Mouse (Mus musculus): ENCODE measurements at regions not wholly inside any gene's neighbourhood (a gene's known extent, or its start where the extent isn't known, plus 50 kb on each side); places are given as distances from the start of the nearest gene placed in this dataset.

DNA sequence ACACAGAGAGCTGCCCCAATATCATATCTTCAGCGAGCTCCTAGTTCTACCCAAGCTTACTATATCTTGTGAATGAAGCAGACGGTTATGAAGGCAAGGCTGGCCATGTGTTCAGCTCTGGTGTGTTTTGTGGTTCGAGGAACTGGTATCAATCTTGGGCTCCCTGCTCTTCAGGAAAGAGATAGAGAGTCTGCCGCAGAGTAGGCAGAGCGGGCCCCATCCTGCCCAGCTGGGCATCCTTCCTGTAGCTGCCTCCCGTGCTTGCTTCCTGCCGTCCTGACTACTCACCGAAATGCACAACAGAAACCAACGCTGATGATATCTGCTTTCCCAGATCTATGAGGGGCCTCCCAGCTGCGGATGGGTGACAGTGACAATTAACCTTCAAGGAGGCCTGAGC lies 60.3 kb downstream of the Snrpe start:
- no peak overlapping the region for H3K4me2 ChIP-seq (replicated peaks)
- H3K4me1 ChIP-seq: no peaks in the 10 kb centered on the region
- no peaks in the 10 kb centered on the region for H3K27me3 ChIP-seq (replicated peaks)
- H3K36me3 ChIP-seq: no peaks in the 10 kb centered on the region
- H3K9me3 ChIP-seq: peaks cover 3% of the 10 kb centered on the region; the same call in 1 of the 2 replicates
- H3K9ac ChIP-seq: no peak overlapping the region
- H3K27ac ChIP-seq: no peak overlapping the region
- no peak for ATAC-seq (ENCODE audit: low FRiP score, low read depth)
- 83% methylated on average over 10 of the region's 10 CpGs for WGBS
- no peak overlapping the region for H3K4me3 ChIP-seq

DNA sequence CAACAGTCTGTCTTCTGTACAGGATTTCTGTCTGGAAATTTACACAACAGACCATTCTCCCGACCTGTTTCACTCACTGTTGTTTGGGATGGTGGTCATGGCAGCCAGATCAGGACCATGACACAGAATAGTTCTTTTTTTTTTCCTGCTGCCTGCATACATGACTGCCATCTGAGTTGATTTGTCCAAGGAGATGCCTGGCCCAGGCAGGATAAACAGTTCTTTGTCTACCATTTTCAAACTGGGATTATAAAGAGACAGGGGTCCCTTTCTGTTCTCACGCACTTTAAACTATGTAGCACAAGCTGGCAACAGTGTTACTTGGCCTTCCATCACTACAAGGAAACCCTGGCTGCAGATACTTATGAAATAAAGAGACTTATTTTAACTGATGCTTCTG lies 61.1 kb downstream of the Snrpe start:
- H3K27ac ChIP-seq: no peak overlapping the region
- H3K27me3 ChIP-seq (replicated peaks): no peaks in the 10 kb centered on the region

DNA sequence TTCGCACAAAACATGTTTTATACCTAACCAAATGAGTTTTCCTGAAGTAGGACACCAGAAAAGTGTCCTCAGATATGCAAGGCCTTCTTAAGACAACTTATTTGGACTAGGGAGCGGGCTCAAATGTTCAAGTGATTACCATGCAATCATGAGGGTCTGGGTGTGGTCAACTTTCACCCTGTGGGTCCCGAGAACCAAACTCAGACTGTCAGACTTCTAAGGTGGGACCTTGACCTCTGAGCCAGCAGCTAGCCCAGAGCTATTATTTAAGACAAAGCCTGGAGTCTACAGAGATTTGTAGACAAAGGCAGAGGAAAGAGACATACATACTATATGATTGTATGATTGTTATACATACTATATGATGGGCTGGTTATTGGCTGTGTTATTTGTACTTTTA lies 62.5 kb downstream of the Snrpe start:
- no peaks in the 10 kb centered on the region for H3K4me1 ChIP-seq
- 70% methylated on average over 3 of the region's 3 CpGs for WGBS
- no peak overlapping the region for H3K9ac ChIP-seq
- H3K9me3 ChIP-seq: no peaks in the 10 kb centered on the region; the same call in 1 of the 2 replicates
- H3K4me3 ChIP-seq: no peak overlapping the region
- no peak for ATAC-seq (ENCODE audit: low FRiP score, low read depth)
- H3K4me2 ChIP-seq (replicated peaks): no peak overlapping the region
- no peak overlapping the region for H3K27ac ChIP-seq
- H3K36me3 ChIP-seq: no peaks in the 10 kb centered on the region
- no peaks in the 10 kb centered on the region for H3K27me3 ChIP-seq (replicated peaks)

More for the DNA sequence above, 61.1 kb downstream of the Snrpe start:
- no peak for ATAC-seq (ENCODE audit: low FRiP score, low read depth)
- Histone ChIP-seq H3K4me2 (replicated peaks) (no peak overlapping the region), H3K4me3 (no peak overlapping the region), H3K9me3 (peaks cover 3% of the 10 kb centered on the region; the same call in 1 of the 2 replicates), H3K9ac (no peak overlapping the region), H3K4me1 (no peaks in the 10 kb centered on the region), H3K36me3 (no peaks in the 10 kb centered on the region)
- WGBS: 48% methylated on average over 2 of the region's 2 CpGs

DNA sequence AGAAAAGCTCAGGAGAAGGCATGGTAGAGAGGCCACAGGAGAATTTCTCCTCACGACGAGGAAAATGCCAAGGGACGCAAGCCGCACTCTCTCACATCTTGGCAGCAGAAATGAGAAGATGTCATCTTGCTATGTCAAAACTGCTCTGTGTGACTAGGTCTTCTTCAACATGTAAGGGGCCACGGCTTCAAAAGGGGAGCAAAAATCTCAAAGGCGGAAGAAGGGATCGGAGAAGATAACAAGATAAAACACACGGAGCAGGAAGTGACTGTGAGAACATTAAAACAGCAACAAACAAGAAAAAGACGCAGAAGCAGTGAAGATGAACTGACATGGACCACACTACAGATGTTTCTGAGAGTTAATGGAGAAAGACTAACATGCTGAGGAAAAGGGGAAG lies 65.1 kb downstream of the Snrpe start:
- no peak overlapping the region for H3K4me3 ChIP-seq
- H3K4me1 ChIP-seq: no peaks in the 10 kb centered on the region
- no peak overlapping the region for H3K9ac ChIP-seq
- no peaks in the 10 kb centered on the region for H3K36me3 ChIP-seq
- WGBS: 93% methylated on average over 9 of the region's 9 CpGs
- H3K27me3 ChIP-seq (replicated peaks): no peaks in the 10 kb centered on the region
- no peaks in the 10 kb centered on the region for H3K9me3 ChIP-seq
- no peak for ATAC-seq (ENCODE audit: low FRiP score, low read depth)
- no peak overlapping the region for H3K27ac ChIP-seq
- H3K4me2 ChIP-seq (replicated peaks): no peak overlapping the region

DNA sequence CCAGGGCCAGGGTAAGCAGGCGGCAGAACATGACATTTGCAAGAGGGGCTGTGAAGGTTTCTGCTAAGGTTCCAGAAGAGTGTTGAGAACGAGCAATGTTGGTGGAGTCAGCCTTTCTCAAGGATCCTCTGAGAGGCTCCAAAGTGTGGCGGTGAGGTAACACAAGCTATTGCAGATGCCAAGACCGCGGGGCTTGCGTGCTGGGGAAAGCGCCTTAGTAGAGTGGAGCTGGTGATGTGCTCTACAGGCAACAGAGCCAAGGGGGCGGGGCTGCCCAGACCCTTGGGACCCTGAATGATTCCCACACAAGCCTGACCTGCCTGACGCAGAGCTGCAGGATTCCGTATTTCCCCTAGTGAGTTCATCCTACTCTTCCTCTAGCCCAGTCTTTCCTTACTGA lies 66.3 kb downstream of the Snrpe start:
- Histone ChIP-seq H3K9ac (no peak overlapping the region), H3K4me3 (no peak overlapping the region), H3K27me3 (replicated peaks) (no peaks in the 10 kb centered on the region), H3K4me1 (no peaks in the 10 kb centered on the region), H3K27ac (no peak overlapping the region), H3K9me3 (no peaks in the 10 kb centered on the region), H3K36me3 (no peaks in the 10 kb centered on the region), H3K4me2 (replicated peaks) (no peak overlapping the region)
- no peak for ATAC-seq (ENCODE audit: low FRiP score, low read depth)
- 83% methylated on average over 10 of the region's 10 CpGs for WGBS

DNA sequence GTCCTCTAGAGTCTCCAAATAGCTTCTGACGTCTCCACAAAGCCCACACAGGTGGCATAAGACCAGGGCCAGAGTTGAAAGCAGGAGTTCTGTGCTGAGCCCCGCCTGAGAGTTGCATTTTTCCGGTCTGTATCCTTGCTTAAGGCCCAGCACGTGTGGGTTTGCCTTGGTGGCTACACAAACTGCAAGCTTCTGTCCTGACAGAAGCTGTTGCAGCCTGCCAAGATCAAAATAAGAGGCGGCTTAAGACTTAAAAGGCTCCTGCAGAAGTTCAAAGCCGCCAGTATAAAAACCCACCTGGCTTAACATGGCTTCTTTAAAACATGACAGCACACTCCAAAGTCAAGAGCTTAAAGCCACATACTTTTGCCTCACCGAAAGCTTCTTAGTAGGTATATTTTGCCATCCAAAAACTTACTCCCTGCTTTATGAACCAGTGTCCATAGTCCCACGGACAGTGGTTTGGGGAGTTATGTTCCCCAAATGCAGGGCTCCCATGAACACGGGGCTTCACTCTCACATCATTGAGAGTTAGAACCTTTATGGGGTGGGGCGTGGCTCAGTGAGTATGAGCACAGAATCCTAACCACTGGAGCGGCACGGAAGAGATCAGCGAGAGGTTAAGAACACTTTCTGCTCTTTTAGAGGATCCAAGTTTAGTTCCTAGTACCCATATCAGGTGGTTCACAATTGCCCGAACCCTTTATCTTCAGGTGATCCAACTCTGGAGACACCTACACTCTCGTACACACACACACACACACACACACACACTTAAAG lies 67.9 kb downstream of the Snrpe start:
- Histone ChIP-seq H3K36me3 (no peaks in the 10 kb centered on the region), H3K4me2 (replicated peaks) (no peak overlapping the region), H3K27ac (no peak overlapping the region), H3K9me3 (no peaks in the 10 kb centered on the region), H3K4me3 (no peak overlapping the region), H3K4me1 (no peaks in the 10 kb centered on the region), H3K27me3 (replicated peaks) (no peaks in the 10 kb centered on the region), H3K9ac (no peak overlapping the region)
- no peak for ATAC-seq (ENCODE audit: low FRiP score, low read depth)
- WGBS: 75% methylated on average over 15 of the region's 15 CpGs

DNA sequence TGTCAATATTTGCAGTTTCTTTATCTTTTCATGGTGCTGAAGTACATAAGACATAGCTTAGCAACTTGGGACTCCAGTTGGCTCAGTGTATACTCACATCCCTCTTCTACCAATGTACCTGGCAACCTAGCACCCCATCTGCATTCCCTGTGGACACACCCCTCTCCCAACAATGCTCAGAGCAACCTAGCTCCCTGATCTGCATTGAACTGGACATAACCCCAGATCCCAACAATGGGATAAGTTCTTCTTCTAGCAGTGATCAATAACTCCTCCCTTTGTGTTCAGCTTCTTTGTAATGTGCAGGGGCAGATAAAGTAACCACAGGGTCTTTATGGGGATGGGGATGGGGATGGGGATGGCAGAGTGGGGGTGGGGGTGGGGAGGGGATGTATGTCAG lies 79.4 kb downstream of the Snrpe start:
- no peaks in the 10 kb centered on the region for H3K9me3 ChIP-seq
- no peak overlapping the region for H3K4me2 ChIP-seq (replicated peaks)
- no peak overlapping the region for H3K9ac ChIP-seq
- no peaks in the 10 kb centered on the region for H3K36me3 ChIP-seq
- no peak overlapping the region for H3K27ac ChIP-seq
- ATAC-seq (ENCODE audit: low FRiP score, low read depth): no peak
- H3K4me1 ChIP-seq: no peaks in the 10 kb centered on the region
- H3K4me3 ChIP-seq: no peak overlapping the region
- no peaks in the 10 kb centered on the region for H3K27me3 ChIP-seq (replicated peaks)

DNA sequence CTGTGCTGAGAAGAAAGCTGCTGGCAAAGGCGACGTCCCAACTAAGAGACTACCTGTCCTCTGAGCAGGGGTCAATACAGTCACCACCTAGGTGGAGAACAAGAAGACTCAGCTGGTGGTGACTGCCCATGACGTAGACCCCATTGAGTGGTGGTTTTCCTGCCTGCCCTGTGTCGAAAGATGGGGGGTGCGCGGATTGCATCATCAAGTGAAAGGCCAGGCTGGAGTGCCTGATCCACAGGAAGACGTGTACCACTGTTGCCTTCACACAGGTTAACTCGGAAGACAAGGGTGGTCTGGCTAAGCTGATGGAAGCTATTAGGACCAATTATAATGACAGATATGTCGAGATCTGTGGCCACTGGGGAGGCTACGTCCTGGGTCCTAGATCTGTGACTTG lies 80.3 kb downstream of the Snrpe start:
- Histone ChIP-seq H3K27ac (no peak overlapping the region), H3K4me2 (replicated peaks) (no peak overlapping the region), H3K27me3 (replicated peaks) (no peaks in the 10 kb centered on the region), H3K9me3 (no peaks in the 10 kb centered on the region), H3K36me3 (no peaks in the 10 kb centered on the region), H3K4me1 (no peaks in the 10 kb centered on the region), H3K4me3 (no peak overlapping the region), H3K9ac (no peak overlapping the region)
- WGBS: 91% methylated on average over 10 of the region's 10 CpGs
- no peak for ATAC-seq (ENCODE audit: low FRiP score, low read depth)

DNA sequence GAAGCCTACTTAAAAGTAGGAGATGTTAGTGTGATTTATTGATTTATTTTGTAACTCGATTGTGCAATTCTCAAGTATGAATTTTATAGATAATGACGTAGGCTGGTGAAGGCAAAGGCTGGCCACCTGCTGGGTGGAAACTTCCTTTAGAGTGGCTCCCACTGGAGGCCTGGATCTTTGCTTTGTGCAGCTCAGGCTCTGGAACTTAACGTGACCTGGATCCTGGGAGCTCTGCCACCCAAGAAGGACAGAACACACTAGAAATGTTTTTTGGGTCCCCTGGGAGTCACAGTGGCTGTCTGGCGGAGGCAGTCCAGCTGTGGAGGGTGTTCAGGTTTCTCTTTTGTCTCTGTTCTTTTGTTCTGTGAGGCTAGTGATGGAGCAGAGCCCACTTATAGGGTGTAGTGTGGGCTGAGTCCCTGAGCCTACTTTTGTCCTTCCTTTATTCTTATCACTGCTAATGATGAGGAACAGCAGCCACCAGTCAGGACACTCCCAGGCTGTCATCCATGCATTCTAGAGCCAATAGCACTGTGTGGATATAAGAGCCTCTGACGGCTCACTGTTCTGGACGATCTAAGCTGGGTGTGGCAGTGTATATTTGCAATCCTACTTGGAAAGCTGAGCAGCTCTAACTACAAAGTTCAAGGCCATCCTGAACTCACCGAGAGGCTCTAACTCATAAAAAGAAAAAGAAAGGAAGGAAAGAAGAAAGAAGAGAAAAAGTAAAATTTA lies 82.3 kb downstream of the Snrpe start:
- Histone ChIP-seq H3K4me1 (no peaks in the 10 kb centered on the region), H3K9ac (no peak overlapping the region), H3K36me3 (no peaks in the 10 kb centered on the region), H3K27ac (no peak overlapping the region), H3K27me3 (replicated peaks) (no peaks in the 10 kb centered on the region), H3K4me2 (replicated peaks) (no peak overlapping the region), H3K4me3 (no peak overlapping the region), H3K9me3 (no peaks in the 10 kb centered on the region)
- no peak for ATAC-seq (ENCODE audit: low FRiP score, low read depth)
- 69% methylated on average over 7 of the region's 7 CpGs for WGBS

DNA sequence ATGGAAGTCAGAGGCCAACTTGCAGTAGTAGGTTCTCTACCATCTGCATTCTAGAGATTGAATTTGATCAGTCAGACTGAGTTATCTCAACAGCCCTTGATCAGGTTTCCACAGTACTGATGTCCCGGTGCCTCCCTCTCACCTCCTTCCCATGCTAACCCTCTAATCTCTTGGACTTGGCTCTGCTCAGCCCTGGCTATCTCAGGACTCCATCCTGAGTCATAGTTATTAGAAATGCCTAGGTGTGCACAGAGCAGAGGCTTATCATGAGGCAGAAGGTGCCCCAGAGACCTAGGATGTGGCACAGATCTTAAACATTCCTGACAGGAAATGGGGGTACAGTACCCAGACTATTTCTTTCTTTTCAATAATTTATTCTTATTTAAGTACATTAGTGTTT lies 87.3 kb downstream of the Snrpe start:
- Histone ChIP-seq H3K27ac (no peak overlapping the region), H3K9me3 (no peaks in the 10 kb centered on the region), H3K4me2 (replicated peaks) (no peak overlapping the region), H3K27me3 (replicated peaks) (no peaks in the 10 kb centered on the region), H3K36me3 (no peaks in the 10 kb centered on the region), H3K4me1 (no peaks in the 10 kb centered on the region), H3K4me3 (no peak overlapping the region), H3K9ac (no peak overlapping the region)
- 98% methylated on average over 1 of the region's 1 CpGs for WGBS
- ATAC-seq (ENCODE audit: low FRiP score, low read depth): no peak

DNA sequence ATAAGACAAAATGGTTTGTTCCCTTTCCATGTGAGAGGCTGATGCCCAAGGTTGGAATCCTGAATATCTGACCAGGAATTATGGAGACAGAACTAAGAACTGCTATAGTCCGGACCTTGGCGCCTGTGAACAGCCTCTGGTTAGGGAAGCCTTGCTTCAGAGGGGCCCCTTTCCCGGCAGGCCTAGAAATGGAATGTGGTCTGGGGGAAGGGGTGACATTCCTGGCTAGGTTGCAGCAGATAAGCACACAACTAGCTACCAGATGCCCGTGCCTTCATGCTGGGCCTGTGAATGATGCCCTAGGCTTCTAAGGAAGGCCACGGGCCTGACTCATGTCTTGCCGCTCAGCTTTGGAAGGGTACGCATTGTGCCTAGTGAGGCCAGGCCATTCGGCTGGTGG lies 89.4 kb downstream of the Snrpe start:
- 83% methylated on average over 8 of the region's 8 CpGs for WGBS
- H3K9me3 ChIP-seq: no peaks in the 10 kb centered on the region

DNA sequence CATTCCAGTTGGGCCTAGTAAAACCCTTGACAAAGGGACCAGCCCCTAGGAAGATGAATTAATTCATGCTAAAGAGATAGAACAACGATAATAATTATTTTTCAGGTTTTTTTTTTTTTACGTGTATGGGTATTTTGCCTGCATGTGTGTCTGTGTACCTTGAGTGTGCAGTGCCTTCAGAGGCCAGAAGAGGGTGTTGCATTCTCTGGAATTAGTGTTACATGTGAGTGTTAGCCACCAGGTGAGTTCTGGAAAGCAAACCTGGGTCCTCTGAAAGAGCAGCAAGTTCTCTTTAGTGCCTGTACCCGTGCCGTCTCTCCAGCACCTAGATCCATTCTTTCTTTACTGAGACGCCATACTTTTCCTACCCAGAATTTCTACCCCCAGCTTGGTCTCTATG lies 92.8 kb upstream of the Sox13 start:
- no peaks in the 10 kb centered on the region for H3K27me3 ChIP-seq (replicated peaks)
- H3K27ac ChIP-seq: no peak overlapping the region
- no peak overlapping the region for H3K4me2 ChIP-seq (replicated peaks)
- H3K4me1 ChIP-seq: no peaks in the 10 kb centered on the region
- H3K9ac ChIP-seq: no peak overlapping the region
- ATAC-seq (ENCODE audit: low FRiP score, low read depth): no peak
- 95% methylated on average over 5 of the region's 5 CpGs for WGBS
- no peak overlapping the region for H3K4me3 ChIP-seq
- H3K9me3 ChIP-seq: no peaks in the 10 kb centered on the region
- H3K36me3 ChIP-seq: no peaks in the 10 kb centered on the region

More for the DNA sequence above, 89.4 kb downstream of the Snrpe start:
- Histone ChIP-seq H3K27ac (no peak overlapping the region), H3K27me3 (replicated peaks) (no peaks in the 10 kb centered on the region), H3K4me2 (replicated peaks) (no peak overlapping the region), H3K36me3 (no peaks in the 10 kb centered on the region), H3K4me1 (no peaks in the 10 kb centered on the region), H3K4me3 (no peak overlapping the region), H3K9ac (no peak overlapping the region)
- ATAC-seq (ENCODE audit: low FRiP score, low read depth): no peak

DNA sequence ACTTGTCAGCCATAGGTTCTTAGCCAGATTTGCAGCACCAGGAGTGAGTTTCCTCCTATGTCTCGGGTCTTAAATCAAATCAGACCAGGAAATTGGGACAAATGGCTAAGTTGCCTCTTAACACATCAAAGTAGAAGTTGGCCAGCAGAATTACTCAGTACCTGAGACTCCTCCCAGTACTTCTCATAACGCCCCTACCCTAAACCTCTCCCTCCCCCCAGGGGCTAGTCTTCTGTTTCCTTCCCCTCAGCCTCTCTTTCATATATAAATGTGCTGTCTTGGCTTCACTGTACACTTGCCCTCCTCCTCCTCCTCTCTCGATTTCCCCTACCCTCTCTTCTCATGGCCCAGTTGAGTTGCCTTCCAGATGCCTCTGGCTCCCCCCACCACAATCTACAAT lies 79.9 kb upstream of the Sox13 start:
- no peak for ATAC-seq (ENCODE audit: low FRiP score, low read depth)

More for the DNA sequence above, 79.9 kb upstream of the Sox13 start:
- H3K36me3 ChIP-seq: no peaks in the 10 kb centered on the region
- H3K27ac ChIP-seq: no peak overlapping the region
- H3K4me2 ChIP-seq (replicated peaks): no peak overlapping the region
- no peaks in the 10 kb centered on the region for H3K27me3 ChIP-seq (replicated peaks)
- H3K4me1 ChIP-seq: 0 out of 2 replicates have a peak, but pooled peaks cover 3% of the 10 kb centered on the region
- H3K9me3 ChIP-seq: no peaks in the 10 kb centered on the region
- no peak overlapping the region for H3K9ac ChIP-seq
- 71% methylated on average over 3 of the region's 3 CpGs for WGBS
- no peak overlapping the region for H3K4me3 ChIP-seq

All from neural tube, embryonic 12.5 days (tissue).